Mouse (Mus musculus): ENCODE results near the gene Gmpr2.

- TF ChIP-seq POLR2A (IDR thresholded peaks at IDR 0.05; ENCODE audit: insufficient read depth, low read length): no peak
- TF ChIP-seq CTCF (IDR thresholded peaks at IDR 0.05; ENCODE audit: low read depth, low read length): no peak
Observed at GRCm38 (mm10) chr14:55713007-55713728, 41.4 kb downstream of the Gmpr2 start.
